Mouse (Mus musculus) heart, adult 8-10 months (tissue): ENCODE data around the gene Endod1. TPM values are rescaled to one million over a fixed set of nuclear protein-coding genes. Genes with fewer than 3 reads are reported as not detected.
A peak's percentile ranks its signal among the peaks of the same experiment; 100 is the strongest.

Experiments
- DNase-seq: peaks from one replicate; pipeline ENCODE4 v3.0.0; 2022; ENCODE audit warnings: low spot score
- total RNA-seq, 4 experiments: library from RNA; stranded (reverse); gene quantifications; 2 replicates each; pipeline ENCODE4 v1.2.4; 2022

The Endod1 gene
- 1 to 10 TPM; 6.2 to 7.6 (median 7.1) TPM for total RNA-seq

DNA sequence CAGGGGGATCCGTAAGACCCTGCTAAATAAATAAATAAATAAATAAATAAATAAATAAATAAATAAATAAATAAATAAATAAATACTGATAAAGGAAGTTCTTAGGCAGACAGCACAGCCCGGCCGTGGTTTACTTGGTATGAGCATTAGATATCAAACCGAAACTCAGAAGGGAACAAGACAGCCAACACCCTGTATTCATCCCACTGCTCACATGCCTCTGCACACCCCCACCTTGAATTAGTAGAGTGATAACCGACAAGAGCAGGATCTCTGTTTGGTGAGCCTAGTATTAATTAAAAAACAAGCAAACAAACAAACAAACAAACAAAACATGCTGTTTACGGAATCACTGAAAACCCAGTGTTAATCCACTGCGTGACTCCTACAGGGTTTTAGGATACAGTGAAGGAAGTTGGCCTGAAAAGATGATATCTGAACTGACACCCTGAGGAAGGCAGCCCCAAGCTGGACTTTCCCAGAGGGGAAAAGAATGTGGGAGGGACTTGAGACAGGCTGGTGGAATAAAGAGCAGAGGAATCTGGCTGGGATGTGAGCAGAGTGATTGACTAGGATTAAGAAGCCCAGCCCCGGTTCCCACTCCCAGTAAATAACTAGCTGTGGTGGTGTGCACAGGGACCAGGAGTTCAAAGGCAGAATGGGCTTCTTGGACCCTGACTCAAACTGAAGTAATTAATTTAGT lies at the start of gene Endod1:
TSS of gene Endod1 (minus strand) at position 155 of the 703 bp plus-strand sequence.
- DNase-seq = peak; percentile 46

DNA sequence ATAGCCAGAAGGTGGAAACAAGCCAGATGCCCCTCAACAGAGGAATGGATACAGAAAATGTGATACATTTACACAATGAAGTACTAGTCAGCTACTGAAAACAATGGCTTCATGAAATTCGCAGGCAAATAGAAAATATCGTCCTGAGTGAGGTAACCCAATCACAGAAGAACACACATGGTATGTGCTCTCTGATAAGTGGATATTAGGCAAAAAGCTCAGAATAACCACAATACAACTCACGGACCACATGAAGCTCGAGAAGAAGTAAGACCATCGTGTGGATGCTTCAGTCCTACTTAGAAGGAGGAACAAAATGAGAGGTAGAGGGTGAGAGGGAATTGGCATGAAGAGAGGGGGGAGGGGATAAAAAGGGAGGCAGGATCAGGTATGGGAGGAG lies 27.8 kb upstream of the Endod1 start:
- no peak for DNase-seq

DNA sequence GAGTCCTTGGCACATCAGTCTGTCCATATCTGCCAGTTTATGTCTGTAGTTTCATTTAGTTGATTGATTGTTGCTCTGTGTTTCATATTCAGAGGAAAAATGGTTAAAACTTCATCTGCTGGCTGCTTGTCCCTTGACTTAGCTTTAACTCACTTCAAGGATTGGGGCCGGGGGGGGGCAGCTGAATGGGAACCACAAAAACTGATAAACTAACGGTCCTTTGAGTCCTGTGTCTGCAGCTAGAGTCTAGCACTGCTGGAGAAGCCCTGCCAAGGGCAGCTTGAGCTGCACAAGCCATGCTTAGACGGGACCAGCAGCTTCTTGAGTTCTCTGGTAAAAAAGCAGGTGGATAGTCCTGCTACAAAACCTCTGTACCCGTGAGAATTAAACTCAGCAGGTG lies 26.7 kb upstream of the Endod1 start:
- DNase-seq = no peak

DNA sequence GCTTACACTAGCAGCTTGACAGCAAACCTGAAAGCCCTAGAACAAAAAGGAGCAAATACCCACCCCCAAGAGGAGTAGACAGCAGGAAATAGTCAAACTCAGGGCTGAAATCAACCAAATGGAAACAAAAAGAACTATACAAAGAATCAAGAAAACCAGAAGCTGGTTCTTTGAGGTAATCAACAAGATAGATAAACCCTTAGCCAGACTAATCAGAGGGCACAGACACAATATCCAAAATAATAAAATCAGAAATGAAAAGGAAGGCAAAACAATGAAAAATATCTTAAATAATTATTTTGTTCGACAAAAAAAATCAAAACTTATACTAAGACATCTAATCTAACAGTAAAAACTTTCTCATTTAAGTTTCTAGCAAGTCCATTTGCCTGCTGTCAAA lies 24.7 kb upstream of the Endod1 start:
- no peak for DNase-seq

DNA sequence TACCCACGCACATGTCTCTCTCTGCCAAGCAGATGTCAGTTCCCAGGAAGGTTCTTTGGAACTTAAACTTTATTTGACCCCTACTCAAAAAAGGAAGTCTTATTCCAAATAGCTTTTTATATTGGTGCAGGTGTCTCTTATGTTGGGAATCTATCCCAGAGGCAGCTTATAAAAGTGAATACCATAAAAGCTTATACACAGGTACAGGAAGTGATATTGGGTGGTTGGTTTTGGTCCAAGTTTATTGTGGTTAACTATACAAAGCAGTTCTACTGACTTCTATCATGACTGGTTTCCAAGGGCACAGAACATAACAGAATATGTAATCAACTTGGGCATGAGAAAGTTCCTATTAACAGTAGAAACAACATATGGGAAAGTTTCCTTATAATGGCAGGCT lies 20.8 kb upstream of the Endod1 start:
- no peak for DNase-seq

DNA sequence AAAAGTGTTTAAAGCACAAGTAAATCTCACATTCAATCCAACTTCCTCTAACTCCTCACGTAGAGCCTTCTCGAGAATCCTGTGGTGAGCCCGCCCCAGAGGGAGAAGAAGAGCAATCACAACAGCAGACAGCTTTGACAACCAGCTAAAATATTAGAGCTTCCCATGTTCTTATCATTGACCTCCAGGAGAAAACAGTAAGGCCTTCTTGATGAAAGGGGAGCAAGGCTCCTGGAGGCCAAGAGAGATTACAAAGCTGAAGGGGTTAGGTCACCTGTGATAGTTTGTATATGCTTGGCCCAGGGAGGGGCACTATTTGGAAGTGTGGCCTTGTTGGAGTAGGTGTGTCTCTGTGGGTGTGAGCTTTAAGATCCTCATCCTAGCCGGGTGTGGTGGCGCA lies 19.1 kb upstream of the Endod1 start:
- DNase-seq = no peak

DNA sequence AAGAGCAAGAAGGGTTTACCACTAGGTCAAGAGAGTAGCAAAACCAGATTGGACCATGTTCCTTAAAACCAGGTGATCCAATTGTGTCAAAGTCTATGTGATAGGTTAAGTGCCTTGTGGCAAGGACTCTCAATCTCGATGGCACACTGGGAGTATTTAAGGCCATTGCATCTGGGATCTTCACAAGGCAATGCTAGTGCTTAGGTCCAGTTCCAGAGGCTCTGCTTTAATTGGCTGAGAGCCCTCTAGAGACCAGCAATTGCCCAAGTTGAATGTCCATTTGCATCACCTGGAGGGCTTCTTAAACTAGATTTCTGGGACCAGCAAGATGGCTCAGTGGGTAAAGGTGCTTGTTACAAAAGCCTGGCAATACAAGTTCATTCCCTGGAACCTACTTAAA lies 17.6 kb upstream of the Endod1 start:
- DNase-seq = no peak

DNA sequence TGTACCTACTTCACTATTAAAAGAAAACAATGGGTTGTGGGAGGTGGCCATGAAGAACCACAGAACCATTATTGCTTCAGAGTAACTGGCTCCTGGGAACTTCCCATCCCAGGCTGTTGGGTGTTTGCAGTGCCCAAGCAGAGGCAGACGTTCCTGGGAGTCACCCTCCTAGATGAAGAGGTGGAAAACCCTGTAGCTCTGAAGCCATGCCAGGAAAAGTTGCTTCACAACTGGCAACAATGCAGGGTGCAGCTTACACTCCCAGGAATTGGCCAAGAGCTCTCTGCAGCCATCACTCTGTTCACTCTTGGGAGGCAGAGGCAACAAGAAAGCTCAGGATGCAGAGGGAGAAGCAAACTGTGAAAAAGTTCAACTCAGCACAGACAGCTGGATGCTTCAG lies 16.8 kb upstream of the Endod1 start:
- no peak for DNase-seq

DNA sequence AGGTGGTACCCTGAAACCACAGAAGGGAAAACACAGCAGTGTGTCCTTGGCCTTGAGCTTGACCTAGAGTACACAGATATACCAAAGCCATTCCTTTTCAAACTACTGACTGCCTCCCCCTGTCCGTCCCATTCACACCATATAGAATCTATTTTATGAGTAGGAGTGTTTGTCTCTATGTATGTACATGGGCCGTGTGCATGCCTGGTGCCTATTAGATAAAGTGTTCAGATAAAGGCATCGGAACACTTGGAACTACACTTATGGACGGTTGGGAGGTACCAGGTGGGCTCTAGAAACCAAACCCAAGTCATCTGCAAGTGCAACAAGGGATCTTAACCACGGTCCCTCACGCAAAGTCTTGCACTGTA lies 16.1 kb upstream of the Endod1 start:
- DNase-seq = no peak

DNA sequence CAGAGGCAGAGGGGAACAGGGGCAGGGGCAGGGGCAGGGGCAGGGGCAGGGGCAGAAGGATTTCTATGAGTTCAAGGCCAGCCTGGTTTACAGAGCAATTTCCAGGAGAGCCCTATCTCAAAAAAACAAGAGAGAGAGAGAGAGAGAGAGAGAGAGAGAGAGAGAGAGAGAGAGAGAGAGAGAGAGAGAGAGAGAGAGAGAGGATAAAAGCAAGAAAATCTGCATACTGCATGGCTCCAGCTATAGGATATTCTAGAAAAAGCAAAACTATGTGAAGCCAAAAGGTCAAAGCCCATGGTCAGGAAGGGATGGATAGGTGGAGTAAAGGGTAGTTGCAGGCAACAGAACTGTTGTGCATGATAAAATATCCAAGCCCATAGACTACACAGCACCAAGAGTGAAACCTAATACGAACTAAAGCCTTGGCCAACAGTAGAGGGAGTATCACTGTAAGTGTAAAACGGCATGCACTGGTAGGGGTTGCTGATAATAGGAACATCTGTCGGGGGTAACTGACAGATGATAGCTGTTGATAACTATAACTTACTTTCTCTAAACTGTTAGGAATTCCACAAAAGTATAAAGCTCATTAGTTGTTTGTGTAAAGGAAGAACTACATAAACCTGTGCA lies 15.6 kb upstream of the Endod1 start:
- no peak for DNase-seq

DNA sequence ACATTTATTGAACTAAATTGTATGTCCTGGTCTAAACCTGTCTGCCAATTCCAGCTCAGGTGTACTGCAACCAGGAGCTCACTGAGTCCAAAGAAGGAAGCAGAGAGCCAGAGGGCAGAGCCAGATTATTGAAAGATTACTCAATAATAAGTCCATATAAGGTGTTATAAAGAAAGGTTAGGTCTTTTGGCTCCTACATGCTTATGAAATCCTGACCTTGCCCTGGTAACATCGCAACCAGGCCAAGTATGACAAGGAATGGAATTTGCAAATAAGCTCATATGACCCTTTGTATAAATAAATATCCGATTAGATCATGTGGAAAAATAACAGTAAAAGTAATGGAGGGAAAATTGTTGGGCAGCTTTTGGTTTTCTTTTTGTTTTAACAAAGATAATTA lies 14.8 kb upstream of the Endod1 start:
- DNase-seq = no peak

DNA sequence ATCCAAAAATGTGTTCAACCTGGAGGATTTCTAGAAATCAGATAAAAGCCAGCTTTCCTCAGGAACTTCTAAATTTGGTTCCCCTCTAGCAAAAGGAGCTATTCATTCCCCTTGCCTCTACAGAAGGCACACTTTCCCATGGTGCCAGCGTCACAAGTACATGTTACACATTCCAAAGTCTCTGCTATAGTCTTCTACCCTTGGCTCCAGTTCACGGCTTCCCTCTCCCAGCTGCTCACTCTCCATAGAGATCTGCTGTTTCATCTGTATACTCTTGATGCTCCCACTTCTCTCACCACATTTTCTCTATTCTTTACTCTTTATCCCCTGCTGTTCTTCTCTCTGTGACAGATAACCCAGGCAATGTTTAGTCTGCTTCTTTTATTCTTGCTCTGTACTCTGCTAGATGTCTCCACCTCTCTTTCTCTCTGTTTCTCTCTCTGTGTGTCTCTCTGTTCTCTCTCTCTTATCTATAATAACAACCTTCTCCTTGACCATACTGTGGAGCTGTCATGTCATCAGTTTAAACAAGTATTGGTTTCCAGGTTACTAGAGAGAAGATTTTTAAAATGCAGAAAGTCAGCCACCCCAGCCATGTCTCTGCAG lies 13.8 kb upstream of the Endod1 start:
- DNase-seq = no peak

DNA sequence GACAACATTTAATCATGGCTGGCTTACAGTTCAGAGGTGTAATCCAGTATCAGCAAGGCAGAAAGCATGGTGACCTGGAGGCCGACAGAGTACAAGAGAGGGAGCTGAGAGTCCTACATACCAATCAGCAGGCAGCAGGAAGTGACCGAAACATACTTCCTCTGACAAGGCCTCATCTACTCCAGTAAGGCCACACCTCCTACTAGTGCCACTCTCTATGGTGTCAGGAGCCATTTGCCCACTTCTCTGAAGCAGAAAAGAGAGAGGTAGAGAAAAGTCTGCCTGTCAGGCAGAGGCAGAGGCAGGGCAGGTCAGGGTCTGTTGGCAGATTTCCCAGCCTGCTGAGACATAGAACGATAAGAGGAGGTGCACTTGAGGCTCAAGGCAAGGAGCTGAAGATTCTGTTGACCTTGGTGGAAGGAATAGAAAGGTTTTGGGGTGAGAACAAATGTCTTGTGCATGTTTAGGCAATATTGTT lies 10.6 kb upstream of the Endod1 start:
- DNase-seq = no peak

DNA sequence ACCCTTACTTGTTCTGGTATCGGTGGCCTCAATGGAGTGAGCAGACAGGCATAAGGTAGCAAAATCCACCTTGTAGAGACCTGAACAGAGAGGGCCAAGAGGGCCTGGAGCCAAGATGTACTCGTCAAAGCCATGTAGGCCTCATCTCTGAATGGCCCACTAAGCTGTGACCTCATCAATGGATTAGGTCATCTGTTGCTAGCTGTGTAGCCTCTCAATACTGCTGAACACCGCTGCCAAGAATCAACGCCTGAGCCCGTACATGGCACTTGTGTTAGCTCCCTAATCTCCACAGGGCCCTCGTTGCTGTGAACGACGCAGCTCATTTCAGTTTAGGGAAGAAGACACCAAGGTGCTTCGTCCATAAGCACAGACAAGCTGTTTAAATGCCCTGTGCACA lies 10.0 kb upstream of the Endod1 start:
- no peak for DNase-seq

DNA sequence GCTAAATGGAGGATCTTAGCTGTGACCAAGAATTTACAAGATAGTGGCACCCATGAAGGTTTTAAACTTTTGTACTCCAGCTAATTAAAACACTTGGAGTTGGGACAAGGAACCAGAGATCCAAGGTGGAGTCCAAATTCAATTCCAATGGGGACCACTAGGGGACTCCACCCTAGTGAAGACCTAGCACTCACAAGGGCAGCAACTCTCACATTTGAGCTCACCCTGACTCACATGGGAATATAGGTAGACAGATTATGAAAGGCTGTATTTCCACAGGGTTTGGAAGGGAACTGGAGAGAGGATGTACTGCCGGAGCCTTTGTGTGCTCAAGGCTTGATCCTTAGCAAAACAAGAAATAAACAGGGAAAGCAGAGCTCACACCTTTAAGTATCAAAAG lies 9.0 kb upstream of the Endod1 start:
- DNase-seq = no peak

DNA sequence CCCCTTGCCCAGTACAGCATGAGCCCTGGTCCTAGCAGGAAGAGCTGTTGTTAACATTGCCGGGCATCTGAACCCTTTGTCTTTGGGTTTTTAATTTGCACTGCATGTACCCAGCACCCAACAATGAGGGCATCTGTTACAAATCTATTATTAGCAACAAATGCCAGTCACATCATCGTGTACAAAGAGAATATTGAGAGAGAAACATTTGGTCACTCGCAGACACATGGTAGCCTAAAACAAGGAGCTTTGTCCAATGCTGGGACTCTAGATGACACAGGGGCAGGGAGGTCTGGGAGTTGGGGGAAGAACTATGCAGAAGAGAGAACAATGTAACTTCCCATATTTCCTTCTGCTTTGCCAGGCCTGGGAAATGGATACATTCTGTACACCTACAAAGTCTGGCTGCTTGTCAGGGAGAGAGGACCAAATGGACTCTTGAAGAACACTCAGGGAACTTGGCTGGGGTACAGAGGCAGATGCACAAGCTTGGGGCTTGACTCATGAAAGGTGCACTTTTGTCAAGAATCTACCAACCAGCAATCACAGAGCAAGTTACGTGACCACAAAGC lies 7.8 kb upstream of the Endod1 start:
- DNase-seq = no peak

DNA sequence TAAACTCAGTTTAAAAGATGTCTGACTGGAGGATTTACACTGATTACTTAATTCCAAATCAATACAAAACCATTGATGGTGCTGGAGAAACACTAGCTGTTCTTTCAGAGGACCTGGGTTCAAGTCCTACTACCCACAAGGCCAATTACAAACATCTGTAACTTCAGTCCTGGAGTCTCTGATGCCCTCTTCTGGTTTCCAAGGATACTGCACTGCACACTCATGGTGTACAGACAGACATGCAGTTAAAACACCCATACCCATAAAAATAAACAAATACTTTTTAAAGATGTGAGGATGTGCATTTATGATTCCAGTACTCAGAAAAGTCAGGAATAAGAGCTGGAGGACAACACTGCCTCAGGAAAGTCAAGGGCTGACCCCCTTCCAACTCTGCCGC lies 6.7 kb upstream of the Endod1 start:
- no peak for DNase-seq

DNA sequence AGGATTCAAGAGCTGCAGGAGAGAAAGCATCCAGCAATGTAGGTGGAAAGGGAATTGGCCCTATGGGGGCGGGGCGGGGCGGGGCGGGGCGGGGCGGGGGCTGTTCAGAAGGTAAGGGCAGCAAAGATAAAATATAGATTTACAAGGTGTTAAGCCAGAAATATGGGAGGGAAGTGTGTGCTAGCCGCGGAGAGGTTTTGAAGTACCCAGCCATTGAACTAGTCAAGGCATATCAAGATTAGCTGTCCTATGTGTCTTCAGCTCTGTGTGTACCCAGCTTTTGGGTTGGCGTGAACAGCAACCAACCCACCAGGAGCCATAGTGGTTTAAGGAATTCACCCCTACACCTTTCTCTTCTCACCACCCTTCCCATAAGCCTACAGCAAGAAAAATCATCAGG lies 5.5 kb upstream of the Endod1 start:
- no peak for DNase-seq

DNA sequence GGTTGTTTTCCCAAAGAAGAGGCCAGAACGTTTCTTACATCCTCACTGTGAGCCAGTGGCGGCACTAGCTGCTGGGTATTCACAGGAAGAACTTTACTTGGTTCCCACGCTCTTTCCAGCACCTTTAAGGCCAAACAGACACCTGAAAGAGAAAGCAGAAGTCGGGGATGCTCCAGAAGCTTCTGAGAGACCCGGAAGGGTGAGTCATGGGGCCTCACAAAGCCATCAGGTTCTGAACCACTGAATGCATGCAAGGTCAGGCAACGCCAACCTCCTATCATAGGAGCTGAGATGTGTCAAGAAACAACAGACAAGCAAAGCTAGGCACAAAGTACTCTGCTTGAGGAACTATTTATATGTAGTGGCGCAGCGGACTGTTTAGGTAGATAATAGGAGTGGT lies 4.4 kb upstream of the Endod1 start:
- no peak for DNase-seq

DNA sequence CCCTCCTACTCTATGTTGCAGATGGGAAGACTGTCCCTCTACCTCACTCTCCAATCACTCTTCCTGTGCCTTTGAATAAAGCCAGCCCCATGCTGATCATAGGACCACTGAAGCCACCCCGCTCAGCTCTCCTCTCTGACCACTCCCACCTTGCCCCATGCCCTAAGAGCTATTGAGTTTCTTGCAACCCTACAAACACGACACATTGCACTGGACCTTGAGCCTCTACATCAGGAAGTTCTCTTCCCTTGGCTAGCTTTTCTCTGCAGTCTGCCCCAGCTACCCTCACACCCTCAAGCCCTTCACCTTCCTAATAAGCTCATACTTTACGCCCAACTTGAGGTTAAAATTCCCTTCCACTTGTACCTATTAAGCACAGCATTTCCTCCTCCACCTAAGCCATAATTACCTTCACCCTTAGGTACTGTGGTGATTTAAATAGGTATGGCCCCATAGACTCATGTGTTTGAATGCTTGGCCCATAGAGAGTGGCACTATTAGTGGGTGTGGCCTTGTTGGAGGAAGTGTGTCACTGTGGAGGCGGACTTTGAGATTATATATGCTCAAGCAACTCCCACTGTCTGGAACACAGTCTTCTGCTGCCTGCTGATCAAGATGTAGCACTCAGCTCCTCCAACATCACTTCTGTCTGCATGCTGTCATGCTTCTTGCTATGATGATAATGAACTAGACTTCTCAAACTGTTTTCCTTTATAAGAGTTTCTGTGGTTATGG lies 2.0 kb upstream of the Endod1 start:
- DNase-seq = no peak

DNA sequence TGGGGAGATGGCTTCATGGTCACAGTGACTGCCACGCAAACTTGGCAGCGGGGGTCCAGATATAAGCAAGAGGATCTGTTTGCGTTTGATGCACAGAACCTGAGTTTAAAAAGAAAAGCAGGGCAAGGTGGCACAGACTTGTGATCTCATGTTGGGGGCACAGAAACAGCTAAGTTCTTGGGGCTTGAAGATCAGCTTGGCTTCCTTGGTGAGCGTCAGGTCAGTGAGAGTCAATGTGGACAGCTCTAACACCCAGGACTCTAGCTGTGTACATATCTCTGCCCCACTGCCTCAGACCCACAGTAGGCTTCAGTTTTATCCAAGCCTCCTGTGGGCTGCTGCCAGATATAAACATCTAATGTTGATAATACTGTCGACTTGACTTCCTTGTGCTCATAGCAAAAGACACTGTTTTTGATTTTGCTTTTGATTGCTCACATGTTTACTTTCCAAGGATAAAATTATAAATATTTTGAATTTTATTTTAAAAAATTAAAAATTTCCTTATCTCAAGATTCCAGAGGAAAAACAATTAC lies 1.0 kb upstream of the Endod1 start:
- no peak for DNase-seq
